15 mouse cellular contexts compared by ENCODE assay signal in the genomic region with DNA sequence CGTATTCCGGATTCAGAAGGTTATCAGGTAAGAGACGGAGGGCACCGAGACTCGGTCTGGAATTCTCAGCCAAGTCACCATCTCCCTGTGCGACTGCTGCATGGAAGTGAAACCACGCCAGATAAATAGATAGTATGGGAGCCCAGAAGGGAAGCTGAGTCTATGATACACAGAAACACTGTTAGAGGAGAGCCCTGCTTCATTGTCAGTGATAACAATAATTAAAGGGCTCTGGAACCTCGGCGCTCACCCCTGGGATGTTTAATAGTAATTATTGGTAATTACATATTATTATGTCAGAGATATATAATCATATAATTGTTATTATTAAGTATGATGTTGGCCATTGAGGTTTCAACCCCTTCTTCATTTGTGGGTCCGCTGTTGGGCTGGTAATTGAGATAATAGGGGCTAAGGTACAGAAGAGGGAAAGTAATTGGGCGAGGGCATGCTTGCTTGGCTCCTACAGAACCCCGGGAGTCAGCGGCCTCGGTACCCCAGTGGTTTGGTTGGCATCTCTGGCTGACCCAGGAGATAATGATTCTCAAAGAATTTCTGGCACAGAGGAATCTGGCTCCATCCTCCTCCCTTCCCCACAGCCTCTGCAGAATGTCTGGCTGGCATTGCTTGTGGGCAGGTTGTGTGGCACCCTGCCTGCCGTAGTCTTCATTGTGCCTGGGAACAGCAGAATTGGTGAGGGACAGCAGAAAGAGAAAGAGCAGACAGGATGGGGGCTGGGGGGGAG.
DNase-seq lines count a peak whose midpoint lies in the region; ATAC-seq and TF ChIP-seq lines count a peak whose summit lies in the region.
"Had no signal": no experiment of that assay in that cellular context is flagged by ENCODE, and none has a peak within 500 bp of the region (broad histone marks: within the 10 kb centered on the region; RNA-seq: fewer than 3 reads in every experiment).

No protein-coding gene starts in this region.

- peak overlapping the region; percentile 9; the same call in 1 of the 2 replicates for H3K27ac ChIP-seq in hindbrain, embryonic 14.5 days
- H3K27ac ChIP-seq in hindbrain, postnatal 0 days = no peak overlapping the region
- no peak overlapping the region for H3K27ac ChIP-seq in cerebellum, adult 2 months (ENCODE audit: insufficient read depth, low read length)
- H3K27ac ChIP-seq in embryonic facial prominence, embryonic 15.5 days (replicated peaks) = 0 out of 2 replicates have a peak overlapping the region, but pooled peaks have one; percentile 61
- no peak overlapping the region for H3K27ac ChIP-seq in lung, postnatal 0 days (ENCODE audit: low read length)

- no peak overlapping the region for H3K4me2 ChIP-seq in hindbrain, embryonic 14.5 days (replicated peaks)
- no peak overlapping the region for H3K4me2 ChIP-seq in hindbrain, postnatal 0 days (ENCODE audit: low read depth, low read length)
- no peak overlapping the region for H3K4me2 ChIP-seq in embryonic facial prominence, embryonic 15.5 days (replicated peaks)
- H3K4me2 ChIP-seq in lung, postnatal 0 days (replicated peaks; ENCODE audit: low read depth, low read length) = no peak overlapping the region
- H3K4me2 ChIP-seq: heart, embryonic 12.5 days; stomach, embryonic 15.5 days had no signal

- H3K4me3 ChIP-seq in hindbrain, embryonic 14.5 days (replicated peaks; ENCODE audit: low read length) = no peak overlapping the region
- no peak overlapping the region for H3K4me3 ChIP-seq in hindbrain, postnatal 0 days (ENCODE audit: low read length)
- no peak overlapping the region for H3K4me3 ChIP-seq in cerebellum, adult 2 months (replicated peaks; ENCODE audit: insufficient read depth, low read depth, low read length)
- no peak overlapping the region for H3K4me3 ChIP-seq in embryonic facial prominence, embryonic 15.5 days (replicated peaks)
- H3K4me3 ChIP-seq in lung, postnatal 0 days (ENCODE audit: low read depth, low read length) = no peak overlapping the region
- H3K4me3 ChIP-seq: erythroblast, embryonic 14.5 days; heart, embryonic 12.5 days; megakaryocyte, embryonic 14.5 days; stomach, embryonic 15.5 days had no signal

- H3K27me3 ChIP-seq in hindbrain, embryonic 14.5 days (ENCODE audit: control insufficient read depth, insufficient read depth, low read length) = peaks cover 11% of the 10 kb centered on the region; the same call in 1 of the 2 replicates
- H3K27me3 ChIP-seq in hindbrain, postnatal 0 days (ENCODE audit: insufficient read depth, low read length) = no peaks in the 10 kb centered on the region
- no peaks in the 10 kb centered on the region for H3K27me3 ChIP-seq in cerebellum, adult 2 months (ENCODE audit: control insufficient read depth, insufficient read depth, low read length)
- H3K27me3 ChIP-seq in embryonic facial prominence, embryonic 15.5 days = no peaks in the 10 kb centered on the region; the same call in 1 of the 2 replicates
- no peaks in the 10 kb centered on the region for H3K27me3 ChIP-seq in lung, postnatal 0 days (replicated peaks; ENCODE audit: insufficient read depth, low read length)
- H3K27me3 ChIP-seq: stomach, embryonic 15.5 days had no signal

- H3K9me3 ChIP-seq in hindbrain, embryonic 14.5 days (ENCODE audit: control insufficient read depth, low read length) = no peaks in the 10 kb centered on the region
- no peaks in the 10 kb centered on the region for H3K9me3 ChIP-seq in hindbrain, postnatal 0 days (ENCODE audit: low read length)
- H3K9me3 ChIP-seq in embryonic facial prominence, embryonic 15.5 days (replicated peaks) = no peaks in the 10 kb centered on the region
- no peaks in the 10 kb centered on the region for H3K9me3 ChIP-seq in lung, postnatal 0 days (ENCODE audit: low read length)
- H3K9me3 ChIP-seq: heart, embryonic 12.5 days; stomach, embryonic 15.5 days had no signal

- H3K9ac ChIP-seq in hindbrain, embryonic 14.5 days = no peak overlapping the region
- no peak overlapping the region for H3K9ac ChIP-seq in hindbrain, postnatal 0 days (replicated peaks; ENCODE audit: low read length)
- no peak overlapping the region for H3K9ac ChIP-seq in embryonic facial prominence, embryonic 15.5 days
- no peak overlapping the region for H3K9ac ChIP-seq in lung, postnatal 0 days (replicated peaks; ENCODE audit: low read depth)
- H3K9ac ChIP-seq: heart, embryonic 12.5 days; liver, postnatal 0 days; stomach, embryonic 15.5 days had no signal

- no peak for TF ChIP-seq CTCF in hindbrain, postnatal 0 days (IDR thresholded peaks at IDR 0.05; ENCODE audit: low read depth)
- no peak for TF ChIP-seq CTCF in cerebellum, adult 2 months (IDR thresholded peaks at IDR 0.05; ENCODE audit: borderline replicate concordance, insufficient read depth, low read depth, low read length)
- TF ChIP-seq CTCF in lung, postnatal 0 days (IDR thresholded peaks at IDR 0.05) = no peak

- no peak for DNase-seq in hindbrain, embryonic 14.5 days (ENCODE audit: low spot score)
- no peak for DNase-seq in hindbrain, postnatal 0 days (ENCODE audit: low spot score)
- peak; percentile 88 for DNase-seq in Muller cell, postnatal 12 days (ENCODE audit: inconsistent ontology term)
- peak; percentile 58 to 73 for DNase-seq in cerebellum, adult 2 months
- DNase-seq in c-Kit-positive CD71-positive TER-119-positive erythroid progenitor cells, embryonic 14.5 days (ENCODE audit: low spot score) = no peak
- DNase-seq in lung, postnatal 0 days (ENCODE audit: low spot score) = no peak
- DNase-seq: gastrocnemius, postnatal 14 days; kidney, postnatal 10 days; liver, postnatal 0 days had no signal

- H3K36me3 ChIP-seq in hindbrain, embryonic 14.5 days (replicated peaks; ENCODE audit: control insufficient read depth, insufficient read depth) = no peaks in the 10 kb centered on the region
- H3K36me3 ChIP-seq in hindbrain, postnatal 0 days (ENCODE audit: insufficient read depth, low read length) = no peaks in the 10 kb centered on the region
- H3K36me3 ChIP-seq in embryonic facial prominence, embryonic 15.5 days = no peaks in the 10 kb centered on the region
- H3K36me3 ChIP-seq in lung, postnatal 0 days (ENCODE audit: insufficient read depth, low read length) = no peaks in the 10 kb centered on the region
- H3K36me3 ChIP-seq: heart, embryonic 12.5 days; stomach, embryonic 15.5 days had no signal

- WGBS in hindbrain, embryonic 14.5 days = 87% methylated on average over 15 of the region's 15 CpGs
- 78% methylated on average over 15 of the region's 15 CpGs for WGBS in hindbrain, postnatal 0 days
- 65% methylated on average over 15 of the region's 15 CpGs for WGBS in cerebellum, adult 2 months
- WGBS in embryonic facial prominence, embryonic 15.5 days = 74% methylated on average over 15 of the region's 15 CpGs
- 88% methylated on average over 15 of the region's 15 CpGs for WGBS in lung, postnatal 0 days

- peaks cover 10% of the 10 kb centered on the region; the same call in 1 of the 2 replicates for H3K4me1 ChIP-seq in hindbrain, embryonic 14.5 days (replicated peaks; ENCODE audit: control insufficient read depth, insufficient read depth, low read length)
- peaks cover 7% of the 10 kb centered on the region; the same call in 1 of the 2 replicates for H3K4me1 ChIP-seq in hindbrain, postnatal 0 days (ENCODE audit: insufficient read depth, low read length)
- 0 out of 2 replicates have a peak, but pooled peaks cover 4% of the 10 kb centered on the region for H3K4me1 ChIP-seq in cerebellum, adult 2 months (ENCODE audit: control insufficient read depth, insufficient read depth, low read length)
- H3K4me1 ChIP-seq in embryonic facial prominence, embryonic 15.5 days = peaks cover 19% of the 10 kb centered on the region
- H3K4me1 ChIP-seq in lung, postnatal 0 days (ENCODE audit: insufficient read depth, low read depth, low read length) = no peaks in the 10 kb centered on the region
- H3K4me1 ChIP-seq: megakaryocyte, embryonic 14.5 days; stomach, embryonic 15.5 days had no signal

- ATAC-seq in hindbrain, embryonic 14.5 days (ENCODE audit: low FRiP score) = no peak
- no peak for ATAC-seq in hindbrain, postnatal 0 days
- 0 out of 2 replicates have a peak, but pooled peaks have one; percentile 25 for ATAC-seq in embryonic facial prominence, embryonic 15.5 days (ENCODE audit: insufficient number of reproducible peaks, low FRiP score, low TSS enrichment, low read depth)
- no peak for ATAC-seq in megakaryocyte, adult 5-6 weeks (ENCODE audit: poor library complexity, severe bottlenecking)
- no peak for ATAC-seq in lung, postnatal 0 days
- ATAC-seq: liver, postnatal 0 days had no signal

- TF ChIP-seq POLR2A in cerebellum, adult 2 months (IDR thresholded peaks at IDR 0.05; ENCODE audit: borderline replicate concordance, insufficient read depth, low read length) = no peak

- no peak for TF ChIP-seq EP300 in lung, postnatal 0 days (IDR thresholded peaks at IDR 0.05)

Comparison
In these comparisons a context has a peak if more than half of its experiments do, and no peak if none do; other contexts are left out.
1. H3K27ac ChIP-seq: peak in hindbrain, embryonic 14.5 days (single experiment) and embryonic facial prominence, embryonic 15.5 days (single experiment); none in hindbrain, postnatal 0 days (single experiment), cerebellum, adult 2 months (single experiment) and lung, postnatal 0 days (single experiment).
2. DNase-seq: peak in Muller cell, postnatal 12 days (single experiment) and cerebellum, adult 2 months (2 of 2); none in hindbrain, embryonic 14.5 days (single experiment), hindbrain, postnatal 0 days (single experiment), c-Kit-positive CD71-positive TER-119-positive erythroid progenitor cells, embryonic 14.5 days (single experiment) and lung, postnatal 0 days (single experiment).